Mouse (Mus musculus) heart, embryonic 14.5 days (tissue): Measurements from ENCODE around the gene Shisa3. TPM values are rescaled to one million over a fixed set of nuclear protein-coding genes. Genes with fewer than 3 reads are reported as not detected.

Experiments
- ATAC-seq: fragments of 200-750 bp; cut with Nextera tagmentation; 2 replicates; pipeline ENCODE4 v1.8.0; 2017; ENCODE audit warnings: low read depth, moderate TSS enrichment; ENCODE audit not compliant: insufficient number of reproducible peaks, insufficient read depth, low FRiP score
- H3K27ac ChIP-seq, 2 experiments: fragments of 200-500 bp in 1 of 2; fragments of 300-500 bp in 1 of 2; sonication (generic) in 1 of 2; replicated peaks in 1 of 2; 2 replicates each; pipeline ENCODE4 v1.5.1; 2012 to 2014; ENCODE audit warnings: low read depth in 2 of 2, low read length in 2 of 2, control low read depth in 1 of 2, mild to moderate bottlenecking in 1 of 2, mixed read lengths in 1 of 2; ENCODE audit not compliant: control insufficient read depth in 1 of 2, insufficient read depth in 1 of 2
- H3K27me3 ChIP-seq: fragments of 300-500 bp; sonication (generic); 2 replicates; pipeline ENCODE4 v1.6.1; 2014; ENCODE audit warnings: mild to moderate bottlenecking, low read length, control low read depth; ENCODE audit not compliant: control insufficient read depth, insufficient read depth
- H3K36me3 ChIP-seq: fragments of 300-500 bp; sonication (generic); 2 replicates; pipeline ENCODE4 v1.6.1; 2014; ENCODE audit warnings: mild to moderate bottlenecking, control low read depth, low read length, mixed read lengths; ENCODE audit not compliant: control insufficient read depth, insufficient read depth
- H3K4me1 ChIP-seq, 2 experiments: fragments of 200-500 bp in 1 of 2; fragments of 300-500 bp in 1 of 2; sonication (generic) in 1 of 2; 2 replicates each; pipeline ENCODE4 v1.6.1; 2012 to 2014; ENCODE audit warnings: low read length in 2 of 2, control low read depth in 1 of 2, mixed read lengths in 1 of 2; ENCODE audit not compliant: control insufficient read depth in 2 of 2, insufficient read depth in 2 of 2
- H3K4me2 ChIP-seq: fragments of 300-500 bp; sonication (generic); 2 replicates; pipeline ENCODE4 v1.6.1; 2014; ENCODE audit warnings: mild to moderate bottlenecking, low read length
- H3K4me3 ChIP-seq, 2 experiments: fragments of 200-500 bp in 1 of 2; fragments of 300-500 bp in 1 of 2; sonication (generic) in 1 of 2; 2 replicates each; pipeline ENCODE4 v1.5.1; 2012 to 2014; ENCODE audit warnings: low read length in 2 of 2, mild to moderate bottlenecking in 2 of 2, control low read depth in 1 of 2, low read depth in 1 of 2, moderate library complexity in 1 of 2; ENCODE audit not compliant: control insufficient read depth in 1 of 2, insufficient read depth in 1 of 2
- H3K9ac ChIP-seq: fragments of 300-500 bp; sonication (generic); 2 replicates; pipeline ENCODE4 v1.6.1; 2014; ENCODE audit warnings: mild to moderate bottlenecking, low read length
- H3K9me3 ChIP-seq: fragments of 300-500 bp; sonication (generic); 2 replicates; pipeline ENCODE4 v1.6.1; 2016; ENCODE audit warnings: low read length, control low read depth; ENCODE audit not compliant: control insufficient read depth
- WGBS: fragments of 180-500 bp; shearing (Covaris S2); extraction: QIAGEN DNeasy Blood & Tissue Kit; methylation state at CpG from one replicate; pipeline ENCODE4 v1.1.7; 2014; 5-methylcytosine and 5-hydroxymethylcytosine counted together
- polyA plus RNA-seq: library from polyadenylated mRNA; unstranded; fragments of >200 nt; fragmentation: Nextera tagmentation; extraction: Ambion mirVana; gene quantifications from 2 replicates; pipeline ENCODE4 v1.2.1, GENCODE M21; 2014

Gene Shisa3
- 0.96 and 1.4 TPM in 2 replicates for polyA plus RNA-seq

GRCm38 (mm10) chr5:67607804-67608673, at the start of gene Shisa3:
Shisa3 (plus strand) TSS chr5:67607882.
- ATAC-seq, result peak; percentile 75
- Histone ChIP-seq H3K9me3 (no peaks in the 10 kb centered on the region), H3K27me3 (peaks cover 62% of the 10 kb centered on the region)

GRCm38 (mm10) chr5:67558644-67559043, 49.0 kb upstream of the Shisa3 start:
- no peak for ATAC-seq
- no peaks in the 10 kb centered on the region for H3K27me3 ChIP-seq
- H3K9me3 ChIP-seq, result no peaks in the 10 kb centered on the region
- H3K27ac ChIP-seq, result no peak overlapping the region
- H3K4me3 ChIP-seq, result no peak overlapping the region
- H3K4me2 ChIP-seq, result no peak overlapping the region
- no peak overlapping the region for H3K9ac ChIP-seq
- no peaks in the 10 kb centered on the region for H3K36me3 ChIP-seq
- no peaks in the 10 kb centered on the region for H3K4me1 ChIP-seq
- 68% methylated on average over 4 of the region's 4 CpGs for WGBS

More at GRCm38 (mm10) chr5:67607804-67608673, at the start of gene Shisa3:
- peaks cover 6 to 7% of the 10 kb centered on the region in 2 experiments; a peak in 2 of 4 replicates for H3K4me1 ChIP-seq
- H3K27ac ChIP-seq, result no peak within 1 kb of the TSS
- H3K4me2 ChIP-seq, result peak within 1 kb of the TSS; percentile 98
- WGBS, result under 1% methylated on average over 85 of the region's 86 CpGs
- H3K9ac ChIP-seq, result peak within 1 kb of the TSS; percentile 68
- H3K4me3 ChIP-seq, result peak within 1 kb of the TSS; percentile 46 to 62
- H3K36me3 ChIP-seq, result no peaks in the 10 kb centered on the region

- no peak overlapping the region for H3K9ac ChIP-seq
- H3K27ac ChIP-seq, result no peak overlapping the region
- no peaks in the 10 kb centered on the region for H3K9me3 ChIP-seq
- no peaks in the 10 kb centered on the region for H3K4me1 ChIP-seq
- WGBS, result 82% methylated on average over 3 of the region's 3 CpGs
- H3K4me2 ChIP-seq, result no peak overlapping the region
- no peak for ATAC-seq
- H3K4me3 ChIP-seq, result no peak overlapping the region
- no peaks in the 10 kb centered on the region for H3K36me3 ChIP-seq
- no peaks in the 10 kb centered on the region for H3K27me3 ChIP-seq
Observed at GRCm38 (mm10) chr5:67559063-67559462, 48.6 kb upstream of the Shisa3 start.

- WGBS, result 53% methylated on average over 6 of the region's 6 CpGs
- Histone ChIP-seq H3K4me1 (no peaks in the 10 kb centered on the region), H3K36me3 (no peaks in the 10 kb centered on the region), H3K9me3 (no peaks in the 10 kb centered on the region), H3K27me3 (no peaks in the 10 kb centered on the region), H3K9ac (no peak overlapping the region), H3K4me2 (no peak overlapping the region), H3K4me3 (no peak overlapping the region), H3K27ac (no peak overlapping the region)
- ATAC-seq, result no peak
Observed at GRCm38 (mm10) chr5:67572552-67573155, 35.0 kb upstream of the Shisa3 start.

- WGBS, result 63% methylated on average over 9 of the region's 9 CpGs
- Histone ChIP-seq H3K9ac (no peak overlapping the region), H3K27ac (no peak overlapping the region)
Observed at GRCm38 (mm10) chr5:67574039-67574438, 33.6 kb upstream of the Shisa3 start.

GRCm38 (mm10) chr5:67575705-67576104, 32.0 kb upstream of the Shisa3 start:
- Histone ChIP-seq H3K4me3 (no peak overlapping the region), H3K27ac (no peak overlapping the region), H3K36me3 (no peaks in the 10 kb centered on the region), H3K4me1 (no peaks in the 10 kb centered on the region), H3K4me2 (no peak overlapping the region), H3K9me3 (no peaks in the 10 kb centered on the region), H3K27me3 (no peaks in the 10 kb centered on the region), H3K9ac (no peak overlapping the region)
- 88% methylated on average over 2 of the region's 2 CpGs for WGBS
- no peak for ATAC-seq

More at GRCm38 (mm10) chr5:67574039-67574438, 33.6 kb upstream of the Shisa3 start:
- H3K9me3 ChIP-seq, result no peaks in the 10 kb centered on the region
- H3K4me1 ChIP-seq, result no peaks in the 10 kb centered on the region
- no peaks in the 10 kb centered on the region for H3K27me3 ChIP-seq
- H3K4me2 ChIP-seq, result no peak overlapping the region
- no peak for ATAC-seq
- no peak overlapping the region for H3K4me3 ChIP-seq
- H3K36me3 ChIP-seq, result no peaks in the 10 kb centered on the region

DNA sequence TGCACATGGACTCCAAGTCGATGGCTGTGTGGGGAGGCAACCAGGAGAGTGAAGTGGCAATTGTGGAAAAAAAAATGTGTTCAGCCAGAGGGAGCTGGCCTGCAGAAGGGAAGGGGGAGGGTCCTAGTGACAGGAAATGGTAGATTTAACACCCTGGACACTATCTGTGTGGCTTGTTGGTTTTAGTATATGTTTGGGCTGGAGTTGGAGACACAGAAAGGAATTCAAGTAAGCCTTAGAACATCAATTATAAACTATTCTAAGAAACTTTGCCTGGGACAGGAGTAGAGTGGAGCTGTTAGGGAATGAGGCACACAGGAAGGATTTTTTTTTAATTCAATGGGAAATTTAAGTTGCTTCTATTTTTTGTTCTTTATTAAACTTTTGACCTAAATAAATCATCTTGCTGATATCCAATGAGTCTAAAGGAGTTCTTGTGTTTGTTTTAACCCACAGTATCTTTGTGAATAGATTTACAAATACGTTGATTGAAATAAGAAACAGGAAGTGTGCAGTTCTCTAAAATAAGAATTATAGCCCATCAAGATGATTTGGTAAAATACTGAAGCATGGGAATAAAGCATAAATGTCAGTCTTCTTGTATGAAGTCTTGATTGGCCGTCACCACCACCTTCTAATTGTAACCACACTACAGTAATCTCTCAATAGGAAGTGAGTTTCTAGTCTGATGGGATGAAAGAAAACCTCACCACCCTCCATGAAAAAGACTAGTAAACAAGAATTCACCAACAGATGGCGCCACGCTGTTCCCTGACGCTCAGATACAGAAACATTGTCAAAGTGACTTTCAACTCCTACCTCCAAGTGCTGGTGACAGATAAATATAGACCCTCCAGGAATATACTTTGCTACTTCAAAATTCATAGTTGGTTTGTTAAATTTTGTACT, 27.7 kb upstream of the Shisa3 start:
- Histone ChIP-seq H3K9me3 (no peaks in the 10 kb centered on the region), H3K9ac (no peak overlapping the region), H3K36me3 (no peaks in the 10 kb centered on the region), H3K4me1 (no peaks in the 10 kb centered on the region), H3K27me3 (no peaks in the 10 kb centered on the region), H3K4me3 (no peak overlapping the region), H3K27ac (no peak overlapping the region), H3K4me2 (no peak overlapping the region)
- WGBS, result 48% methylated on average over 6 of the region's 6 CpGs
- no peak for ATAC-seq
